Mouse (Mus musculus) G1E (cell line): ENCODE results near the gene Tmem62.

ENCODE experiments used
- CTCF ChIP-seq: IDR thresholded peaks from 2 replicates; pipeline ENCODE4 v1.5.1; 2012; ENCODE audit warnings: low read depth, low read length, inconsistent platforms, mixed read lengths
- GATA1 ChIP-seq: IDR thresholded peaks from 2 replicates; pipeline ENCODE4 v1.6.1; 2012; ENCODE audit warnings: borderline replicate concordance, low read length, inconsistent platforms, mixed read lengths

DNA sequence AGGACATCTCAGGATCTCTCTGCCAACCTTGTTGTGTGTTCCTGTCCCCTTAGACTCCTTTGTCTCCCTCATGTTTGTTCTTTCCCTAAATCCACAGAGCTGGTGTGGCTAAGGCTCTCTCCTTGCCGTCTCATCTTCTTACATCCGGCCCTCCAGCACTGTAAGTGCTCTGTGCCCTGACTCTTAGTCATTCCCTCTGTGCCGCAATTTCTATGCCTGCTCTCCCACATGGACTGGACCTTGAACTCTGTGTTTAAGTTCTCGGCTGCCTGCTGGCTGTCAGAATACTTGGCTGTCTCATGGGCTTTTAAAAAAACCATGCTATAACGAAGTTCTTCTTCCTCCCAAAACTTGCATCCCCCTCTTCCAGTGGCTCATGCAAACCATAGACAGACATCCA lies 46.1 kb downstream of the Tmem62 start:
- no peak for TF ChIP-seq GATA1
- no peak for TF ChIP-seq CTCF
